Mouse (Mus musculus) frontal cortex, postnatal 10 days (tissue): Measurements from ENCODE around the gene Kdsr.

Experiments
- DNase-seq, 2 experiments: peaks; one replicate each; pipeline ENCODE4 v3.0.0; 2022; ENCODE audit warnings: low spot score in 2 of 2, mixed read lengths in 1 of 2

Kdsr gene

DNA sequence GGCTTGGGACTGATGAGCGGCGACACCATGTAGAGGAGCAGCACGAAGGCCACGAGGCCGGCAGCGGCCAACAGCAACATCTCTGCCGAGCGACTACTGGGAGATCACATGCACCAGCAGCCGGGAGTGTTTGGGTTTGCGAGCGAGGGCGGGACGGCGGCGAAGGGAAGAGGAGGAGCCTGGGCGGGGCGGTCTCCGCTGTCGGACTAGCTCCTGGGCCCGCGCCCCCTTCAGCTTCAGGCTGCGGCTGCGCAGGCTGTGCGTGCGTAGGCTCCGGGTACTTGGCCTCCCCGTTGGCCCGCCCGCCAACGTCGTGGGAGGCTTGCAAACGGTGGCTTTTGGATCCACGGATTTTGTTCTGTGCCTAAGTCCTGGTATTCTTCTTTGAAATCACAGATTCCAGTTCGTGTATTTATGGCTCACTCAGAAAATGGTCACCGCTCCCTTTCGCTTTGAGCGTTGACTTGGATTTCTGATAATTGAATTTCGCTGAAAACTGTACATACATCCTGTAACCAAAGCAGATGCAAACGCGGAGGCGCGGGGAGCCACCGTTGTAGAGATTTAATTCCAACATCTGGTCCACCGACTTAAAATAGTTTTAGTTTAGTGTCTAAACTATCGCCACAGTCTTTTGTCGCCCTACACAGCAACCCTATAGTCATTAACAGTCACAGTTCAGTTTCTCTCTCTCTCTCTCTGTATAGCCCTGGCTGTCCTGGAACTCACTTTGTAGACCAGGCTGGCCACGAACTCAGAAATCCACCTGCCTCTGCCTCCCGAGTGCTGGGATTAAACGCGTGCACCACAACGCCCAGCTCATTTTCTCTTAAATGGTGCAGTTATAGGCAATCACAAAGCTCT, at the start of gene Kdsr:
TSS of gene Kdsr (minus strand) at position 156 of the 864 bp plus-strand sequence.
- DNase-seq = peak; percentile 96

DNA sequence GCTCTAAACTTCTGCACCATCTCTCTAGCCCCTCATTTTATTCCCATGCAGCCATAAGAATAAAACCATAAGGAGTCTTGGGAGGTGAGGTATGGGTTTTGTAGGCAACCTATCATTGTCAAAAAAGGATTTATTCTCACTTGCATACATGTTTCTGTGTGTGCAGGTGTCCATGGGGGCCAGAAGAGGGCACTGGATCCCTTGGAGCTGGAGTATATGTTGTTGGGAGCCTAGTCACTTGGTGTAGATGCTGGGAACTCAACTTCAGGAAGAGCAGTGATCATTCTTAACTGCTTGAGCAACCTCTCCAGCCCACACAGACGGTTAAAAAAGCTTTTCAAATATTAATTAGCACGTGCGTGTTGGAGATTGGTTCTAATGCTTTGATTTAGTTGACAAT, 40.4 kb upstream of the Kdsr start:
- no peak for DNase-seq

GRCm38 (mm10) chr1:106799406-106799805, 39.9 kb upstream of the Kdsr start:
- DNase-seq = no peak

- no peak for DNase-seq
These were observed 37.7 kb upstream of the Kdsr start for GRCm38 (mm10) chr1:106796987-106797779.

GRCm38 (mm10) chr1:106796542-106796924, 37.0 kb upstream of the Kdsr start, which contains the start of gene Vps4b:
Gene Vps4b (minus strand): TSS chr1:106796728.
- DNase-seq = peak; percentile 89 to 91

DNA sequence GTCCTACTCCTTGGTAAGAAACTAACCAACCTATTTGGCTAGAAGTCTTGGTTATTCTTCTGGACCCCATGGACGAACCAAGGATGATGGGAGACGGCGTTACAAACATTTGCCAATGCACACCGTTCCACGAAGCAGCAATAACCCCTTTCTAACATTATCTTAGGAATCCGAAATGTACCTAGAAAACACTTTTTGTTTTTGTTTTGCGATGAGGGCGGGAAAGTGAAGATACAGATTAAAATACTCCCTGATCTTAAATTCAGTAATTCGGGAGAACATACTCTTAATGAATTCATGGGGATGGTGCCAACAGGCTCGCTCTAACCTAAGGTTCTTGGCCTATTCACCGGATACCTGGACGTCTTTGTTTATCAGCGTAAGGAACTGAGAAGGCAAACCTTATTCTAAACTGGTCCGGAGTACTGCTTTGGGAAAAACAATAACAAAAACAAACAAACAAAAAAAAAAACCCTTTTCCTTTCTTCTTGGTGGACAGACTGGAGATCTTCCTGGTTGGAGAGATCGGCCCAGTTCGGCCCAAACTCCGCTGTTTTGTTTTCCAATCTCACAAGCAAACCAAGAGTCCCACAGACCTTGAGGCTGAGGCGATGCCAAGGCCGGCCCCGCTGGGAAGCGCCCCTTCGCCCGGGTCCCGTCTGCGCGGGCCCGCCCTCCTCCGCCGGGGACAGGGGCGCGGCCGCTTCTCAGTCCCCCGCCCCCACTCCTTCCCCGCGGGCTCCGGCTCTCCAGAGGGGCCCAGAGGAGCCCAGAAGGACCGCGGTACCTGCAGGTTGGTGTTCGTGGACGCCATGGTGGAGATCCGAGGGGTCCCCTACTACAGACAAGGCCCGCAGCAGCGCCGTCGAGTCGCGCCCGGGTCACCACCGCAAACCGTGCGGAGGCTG, 36.4 kb upstream of the Kdsr start:
- DNase-seq = no peak

GRCm38 (mm10) chr1:106774896-106775295, 15.4 kb upstream of the Kdsr start:
- no peak for DNase-seq

- no peak for DNase-seq
These were observed 14.6 kb upstream of the Kdsr start for GRCm38 (mm10) chr1:106774092-106774491.

DNA sequence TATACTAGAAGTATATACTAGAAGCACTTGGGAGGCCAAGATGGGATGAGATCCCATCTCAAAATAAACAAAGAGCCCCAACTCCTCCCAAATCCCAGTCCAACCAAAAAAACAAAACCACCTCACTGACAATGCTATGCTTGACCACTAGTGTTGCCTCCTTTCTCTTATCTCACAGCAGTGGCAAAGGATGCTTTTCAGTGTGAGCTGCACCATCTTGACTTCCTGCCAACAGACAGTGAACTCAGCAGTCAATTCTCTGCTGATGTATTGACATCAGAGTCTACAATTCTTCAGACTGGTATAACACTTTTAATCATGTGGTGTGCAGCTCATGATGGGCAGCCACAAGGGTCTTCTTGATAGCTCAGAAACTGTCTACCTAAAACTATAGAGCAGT, 9.2 kb upstream of the Kdsr start:
- DNase-seq = no peak

GRCm38 (mm10) chr1:106765771-106766170, 6.2 kb upstream of the Kdsr start:
- no peak for DNase-seq

DNA sequence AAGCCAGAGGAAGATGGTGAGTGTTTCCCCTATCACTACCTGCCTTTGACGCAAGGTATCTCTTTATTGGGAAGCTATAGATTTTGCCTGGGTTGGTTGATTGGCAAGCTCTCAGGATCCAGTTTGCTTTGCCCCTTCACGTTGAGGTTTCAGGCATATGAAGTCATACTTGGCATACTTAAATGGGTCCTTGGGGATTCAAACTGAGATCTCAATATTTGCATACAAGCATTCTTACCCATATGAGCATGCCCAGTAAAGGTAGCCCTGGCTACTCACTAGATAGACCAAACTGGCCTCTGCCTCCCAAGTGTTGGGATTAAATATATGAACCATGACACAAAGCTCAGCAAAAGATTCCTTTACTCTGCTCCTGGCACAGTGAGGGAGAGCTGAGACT, 5.3 kb upstream of the Kdsr start:
- no peak for DNase-seq

GRCm38 (mm10) chr1:106764281-106764680, 4.8 kb upstream of the Kdsr start:
- DNase-seq = no peak

GRCm38 (mm10) chr1:106760750-106761149, 1.2 kb upstream of the Kdsr start:
- DNase-seq = no peak

DNA sequence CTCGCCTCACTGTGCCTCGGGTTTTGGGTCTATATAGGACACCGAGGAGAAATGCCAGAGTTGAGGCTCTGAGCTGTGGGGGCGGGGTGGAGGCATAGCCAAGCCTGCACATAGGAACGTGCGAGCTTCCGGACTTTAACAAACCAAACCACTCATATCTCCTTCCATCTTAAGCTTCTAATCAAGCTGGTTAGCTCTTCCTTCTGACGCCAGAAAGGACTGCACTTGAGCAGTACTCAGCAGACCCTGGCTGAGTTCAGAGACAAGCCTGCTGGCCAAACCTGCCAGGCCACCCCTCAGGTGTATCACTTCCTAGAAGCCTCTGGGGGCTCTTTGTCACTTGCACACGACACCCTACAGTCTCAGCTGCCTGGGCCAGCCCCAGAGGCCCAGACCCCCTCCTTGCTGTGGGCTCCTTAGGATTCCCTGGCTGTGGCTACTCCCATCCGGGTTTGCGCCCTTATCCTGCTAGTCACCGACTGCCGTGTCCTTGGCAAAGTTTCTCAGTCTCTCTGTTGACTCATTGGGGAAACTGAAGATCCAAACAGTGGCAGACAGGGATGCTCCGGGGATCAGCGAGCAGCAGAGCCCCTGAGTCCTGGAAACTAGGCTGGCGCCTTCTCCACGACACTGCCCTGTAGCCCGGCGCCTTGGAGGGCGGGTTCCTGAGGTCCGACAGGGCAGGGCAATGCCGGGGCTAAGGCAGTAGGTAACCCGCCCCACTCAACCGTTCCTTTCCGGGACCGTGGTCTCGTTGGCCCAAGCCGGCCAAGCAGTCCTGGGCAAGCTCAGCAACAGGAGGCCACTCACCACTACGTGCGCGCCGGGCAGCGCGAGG, 574 bp downstream of the Kdsr start:
- DNase-seq = peak in 1 of 2 experiments; percentile 18

- DNase-seq = no peak
These were observed 2.9 kb downstream of the Kdsr start for GRCm38 (mm10) chr1:106756633-106757032.

DNA sequence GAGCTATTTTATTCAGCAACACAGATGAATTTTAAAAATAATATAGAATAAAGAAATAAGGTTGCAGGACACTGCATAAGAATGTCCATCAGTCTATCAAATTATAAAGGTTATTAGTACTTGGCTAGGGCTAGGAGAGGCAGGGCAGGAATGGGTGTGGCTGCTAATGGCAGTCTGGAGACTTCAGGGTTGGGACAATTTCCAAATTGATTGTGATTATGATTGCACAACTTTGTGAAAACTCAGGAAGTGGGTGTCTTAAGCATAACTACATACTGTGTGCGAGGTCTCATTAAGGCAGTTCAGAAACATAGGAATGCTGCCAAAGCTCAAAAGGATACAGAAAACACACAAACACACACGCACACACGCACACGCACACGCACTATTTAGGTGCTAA, 7.5 kb downstream of the Kdsr start:
- DNase-seq = no peak

DNA sequence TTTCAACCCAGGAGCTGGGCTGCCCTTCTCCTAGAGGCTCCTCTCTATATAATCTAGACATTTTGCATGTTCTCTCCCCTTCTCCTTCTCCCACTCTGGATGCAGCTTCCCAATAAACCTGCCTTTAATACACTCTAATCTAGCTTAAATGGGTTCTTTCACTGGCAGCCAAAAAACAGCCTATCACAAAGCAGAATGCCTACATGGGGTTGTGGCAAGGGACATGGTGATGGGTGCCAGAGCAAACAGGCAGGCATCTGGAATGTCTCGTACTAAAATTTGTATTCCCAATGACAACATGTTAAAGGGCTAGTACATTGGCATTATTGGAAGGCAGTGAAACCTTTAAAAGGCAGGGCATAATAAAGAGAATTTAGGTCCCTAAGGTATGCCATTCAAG, 8.9 kb downstream of the Kdsr start:
- DNase-seq = no peak

GRCm38 (mm10) chr1:106748555-106749315, 10.8 kb downstream of the Kdsr start:
- no peak for DNase-seq

DNA sequence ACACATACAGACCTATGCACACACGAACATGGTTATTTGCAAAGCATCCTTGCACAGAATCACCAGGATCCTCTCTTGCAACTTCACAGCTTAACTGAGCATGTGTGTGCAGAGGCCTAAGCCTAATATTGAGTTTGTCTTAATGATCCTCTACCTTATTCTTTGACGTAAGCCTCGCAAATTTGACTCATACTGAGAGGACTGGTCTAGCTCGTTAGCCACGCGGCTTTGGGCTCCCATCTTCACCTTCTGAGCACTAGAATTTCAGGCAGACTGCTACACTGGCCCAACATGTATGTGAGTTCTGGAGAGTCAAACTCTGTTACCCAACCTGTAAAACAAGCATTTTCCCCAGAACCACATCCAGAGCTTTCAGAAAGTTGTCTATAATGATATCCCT, 16.5 kb downstream of the Kdsr start:
- DNase-seq = no peak

DNA sequence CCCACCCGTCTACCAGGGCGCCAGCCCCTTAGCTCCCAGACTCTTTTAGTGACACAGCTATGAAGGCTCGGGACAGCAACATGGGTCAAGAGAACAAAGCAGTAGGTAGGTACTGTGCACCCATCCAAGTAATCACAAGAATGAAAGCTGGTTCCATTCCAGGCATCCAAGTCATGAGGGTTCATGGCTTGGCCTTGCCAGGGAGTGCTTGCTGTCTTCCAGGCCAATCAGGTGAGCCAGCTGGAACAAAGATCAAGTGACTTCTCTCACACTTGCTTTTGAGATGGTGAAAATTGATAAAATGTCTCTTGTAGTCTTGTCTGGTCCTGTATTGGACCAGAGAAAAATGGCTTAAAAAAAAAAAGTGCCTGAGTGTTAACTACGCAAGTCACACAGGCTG, 18.8 kb downstream of the Kdsr start:
- no peak for DNase-seq
